Mouse (Mus musculus) lung, embryonic 14.5 days (tissue): ENCODE measurements around the gene Plekhj1. TPM values are rescaled to one million over a fixed set of nuclear protein-coding genes. Genes with fewer than 3 reads are reported as not detected.

Experiments
- ATAC-seq: fragments of 200-750 bp; cut with Nextera tagmentation; 2 replicates; pipeline ENCODE4 v1.8.0; 2017; ENCODE audit warnings: mild to moderate bottlenecking, moderate TSS enrichment, moderate library complexity; ENCODE audit not compliant: insufficient read depth
- DNase-seq: peaks from one replicate; pipeline ENCODE4 v3.0.0-alpha.2; 2015
- H3K27ac ChIP-seq: fragments of 300-500 bp; sonication (generic); 2 replicates; pipeline ENCODE4 v1.5.1; 2014; ENCODE audit warnings: low read depth, mild to moderate bottlenecking, moderate library complexity
- H3K27me3 ChIP-seq: fragments of 300-500 bp; sonication (generic); 2 replicates; pipeline ENCODE4 v1.6.1; 2014; ENCODE audit warnings: low read length, control low read depth; ENCODE audit not compliant: insufficient read depth
- H3K36me3 ChIP-seq: fragments of 300-500 bp; sonication (generic); 2 replicates; pipeline ENCODE4 v1.6.1; 2014; ENCODE audit warnings: control low read depth; ENCODE audit not compliant: insufficient read depth
- H3K4me1 ChIP-seq: fragments of 300-500 bp; sonication (generic); 2 replicates; pipeline ENCODE4 v1.6.1; 2014; ENCODE audit warnings: antibody characterized with exemption, control low read depth; ENCODE audit not compliant: insufficient read depth
- H3K4me2 ChIP-seq: fragments of 300-500 bp; sonication (generic); 2 replicates; pipeline ENCODE4 v1.6.1; 2014; ENCODE audit warnings: mild to moderate bottlenecking
- H3K4me3 ChIP-seq: fragments of 300-500 bp; sonication (generic); 2 replicates; pipeline ENCODE4 v1.5.1; 2014; ENCODE audit warnings: low read depth, low read length
- H3K9ac ChIP-seq: fragments of 300-500 bp; sonication (generic); 2 replicates; pipeline ENCODE4 v1.6.1; 2014
- H3K9me3 ChIP-seq: fragments of 300-500 bp; sonication (generic); 2 replicates; pipeline ENCODE4 v1.6.1; 2016; ENCODE audit warnings: low read depth, low read length, control low read depth
- CTCF ChIP-seq: IDR thresholded peaks from 2 replicates; pipeline ENCODE4 v1.5.1; 2016; ENCODE audit warnings: antibody characterized with exemption, low read depth
- WGBS: fragments of 180-500 bp; shearing (Covaris S2); extraction: QIAGEN DNeasy Blood & Tissue Kit; methylation state at CpG from one replicate; pipeline ENCODE4 v1.1.7; 2014; 5-methylcytosine and 5-hydroxymethylcytosine counted together
- polyA plus RNA-seq: library from polyadenylated mRNA; unstranded; fragments of >200 nt; fragmentation: Nextera tagmentation; extraction: Ambion mirVana; gene quantifications from 2 replicates; pipeline ENCODE4 v1.2.1, GENCODE M21; 2014

Gene Plekhj1
- polyA plus RNA-seq, 1 experiment from 2014 or later = 121 TPM

DNA sequence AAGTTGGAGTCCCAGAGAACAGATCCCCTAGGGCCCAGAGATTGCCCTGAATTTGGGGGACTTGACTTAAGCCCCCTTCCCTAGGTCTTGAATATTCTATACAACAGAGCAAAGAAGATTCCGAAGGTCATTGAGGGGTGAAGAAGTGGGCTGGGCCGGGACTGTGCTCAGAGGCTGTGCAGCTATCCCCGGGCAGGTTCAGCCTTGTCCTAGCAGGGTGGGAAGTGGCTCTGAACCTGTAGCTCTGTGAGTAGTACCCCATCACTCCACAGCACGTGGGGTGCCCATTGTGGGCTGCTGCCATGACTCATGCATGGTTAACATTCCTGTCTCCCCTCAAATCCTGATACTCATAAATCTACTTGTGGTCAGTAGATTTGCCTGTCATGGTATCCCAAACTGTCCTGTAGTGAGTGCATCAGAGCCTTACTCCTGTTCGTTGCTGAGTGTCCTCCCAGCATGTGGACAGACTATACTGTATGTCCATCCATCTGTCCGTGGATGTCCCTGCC is 22.0 kb downstream of the Plekhj1 start:
- Histone ChIP-seq H3K27ac (no peak overlapping the region), H3K9ac (no peak overlapping the region), H3K4me1 (no peaks in the 10 kb centered on the region), H3K4me2 (no peak overlapping the region), H3K9me3 (no peaks in the 10 kb centered on the region), H3K27me3 (no peaks in the 10 kb centered on the region), H3K36me3 (peaks cover 99% of the 10 kb centered on the region), H3K4me3 (no peak overlapping the region)
- TF ChIP-seq CTCF = no peak
- ATAC-seq (no peak), DNase-seq (no peak)
- WGBS = 83% methylated on average over 6 of the region's 6 CpGs

DNA sequence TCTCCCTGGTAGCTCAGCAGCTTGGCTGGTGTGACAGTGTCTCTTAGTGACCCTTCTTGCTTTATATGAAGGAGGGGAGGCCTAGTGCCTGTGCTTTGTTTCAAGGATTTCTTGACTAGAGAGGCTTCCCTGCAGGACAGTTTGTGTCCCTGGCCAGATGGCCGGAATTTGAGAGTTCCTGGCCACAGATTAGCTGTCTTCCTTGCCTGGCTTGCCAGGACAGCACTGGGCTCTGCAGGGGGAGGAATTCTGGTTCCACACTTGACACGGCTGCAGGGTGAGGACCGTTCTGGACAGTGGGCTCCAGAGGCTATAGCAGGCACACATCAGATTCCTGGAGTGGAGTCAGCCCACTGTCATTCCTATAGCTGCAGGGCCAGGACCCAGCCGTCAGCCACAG is 22.7 kb downstream of the Plekhj1 start:
- no peak overlapping the region for H3K27ac ChIP-seq
- peaks cover 99% of the 10 kb centered on the region for H3K36me3 ChIP-seq
- no peaks in the 10 kb centered on the region for H3K27me3 ChIP-seq
- no peak overlapping the region for H3K4me2 ChIP-seq
- ATAC-seq (no peak), DNase-seq (no peak)
- no peak for TF ChIP-seq CTCF
- no peaks in the 10 kb centered on the region for H3K4me1 ChIP-seq
- 83% methylated on average over 4 of the region's 4 CpGs for WGBS
- no peak overlapping the region for H3K9ac ChIP-seq
- H3K4me3 ChIP-seq = no peak overlapping the region
- H3K9me3 ChIP-seq = no peaks in the 10 kb centered on the region

DNA sequence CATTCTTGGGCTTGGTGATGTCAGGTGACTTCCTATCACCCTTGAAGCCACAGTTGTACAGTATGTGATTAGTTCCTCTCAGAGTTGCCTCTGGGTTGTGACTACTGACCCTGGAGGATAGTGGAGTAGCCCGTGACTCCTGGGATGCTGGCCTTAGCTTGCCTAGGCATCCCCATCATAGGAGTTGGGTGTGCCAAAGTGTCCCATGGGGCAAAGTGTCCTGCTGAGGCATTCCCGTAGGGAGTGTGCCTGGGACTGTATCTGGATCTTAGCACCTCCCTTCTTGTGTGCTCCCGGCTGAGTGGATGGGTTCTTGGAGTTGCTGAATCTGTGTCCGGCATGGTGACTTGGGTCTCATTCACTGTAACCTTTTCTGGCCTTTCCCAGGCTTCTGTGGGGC is 23.4 kb downstream of the Plekhj1 start:
- no peaks in the 10 kb centered on the region for H3K27me3 ChIP-seq
- 86% methylated on average over 4 of the region's 4 CpGs for WGBS
- no peak overlapping the region for H3K9ac ChIP-seq
- H3K4me3 ChIP-seq = no peak overlapping the region
- no peak overlapping the region for H3K27ac ChIP-seq
- no peak for DNase-seq
- no peaks in the 10 kb centered on the region for H3K9me3 ChIP-seq
- H3K4me2 ChIP-seq = no peak overlapping the region
- H3K4me1 ChIP-seq = no peaks in the 10 kb centered on the region
- no peak for ATAC-seq
- H3K36me3 ChIP-seq = peaks cover 99% of the 10 kb centered on the region
- no peak for TF ChIP-seq CTCF

DNA sequence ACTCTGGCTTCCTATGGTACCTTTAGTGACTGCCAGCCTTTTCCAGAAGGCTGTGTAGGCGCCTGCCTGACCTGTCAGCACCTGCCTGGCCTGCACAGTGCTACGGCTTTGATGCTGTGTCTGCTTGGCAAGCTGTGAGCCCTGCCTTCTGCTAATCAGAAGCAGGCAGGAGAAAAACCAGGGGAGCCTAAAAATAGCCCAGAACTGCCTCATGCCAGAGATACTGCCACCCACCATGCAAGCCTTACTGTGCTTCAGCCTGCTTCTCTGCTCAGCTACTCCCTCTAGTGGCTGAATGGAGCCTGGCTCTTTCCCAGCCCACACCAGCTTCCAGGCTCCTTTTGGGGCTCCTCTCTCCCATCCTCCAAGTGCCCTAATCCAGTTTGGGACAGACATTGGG is 23.9 kb downstream of the Plekhj1 start:
- peak overlapping the region; percentile 0; the same call in 1 of the 2 replicates for H3K27ac ChIP-seq
- H3K36me3 ChIP-seq = peaks cover 99% of the 10 kb centered on the region
- DNase-seq (peak; percentile 81), ATAC-seq (peak; percentile 83)
- peak; percentile 89 for TF ChIP-seq CTCF
- H3K4me3 ChIP-seq = no peak overlapping the region
- no peaks in the 10 kb centered on the region for H3K27me3 ChIP-seq
- H3K4me2 ChIP-seq = no peak overlapping the region
- H3K4me1 ChIP-seq = no peaks in the 10 kb centered on the region
- no peaks in the 10 kb centered on the region for H3K9me3 ChIP-seq
- 42% methylated on average over 2 of the region's 2 CpGs for WGBS
- H3K9ac ChIP-seq = no peak overlapping the region

DNA sequence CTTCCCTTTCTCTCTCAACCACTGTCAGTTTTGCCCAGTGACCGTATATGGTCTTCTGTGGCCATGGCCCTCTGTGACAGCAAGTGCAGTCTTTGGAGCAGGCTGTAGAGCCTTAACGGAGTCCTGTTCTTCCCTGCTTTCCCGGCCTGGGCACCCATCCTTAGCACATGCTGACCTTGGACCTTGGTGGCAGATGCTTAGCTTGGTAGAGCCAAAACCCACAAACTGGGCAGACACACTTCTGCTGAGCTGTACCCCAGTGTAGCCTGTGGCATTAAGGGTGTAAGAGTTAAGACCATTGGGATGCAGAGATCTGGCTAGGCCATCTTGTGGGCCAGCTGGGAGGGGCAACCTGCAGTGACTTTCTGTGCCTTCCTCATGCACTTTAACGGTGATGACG is 24.6 kb downstream of the Plekhj1 start:
- Histone ChIP-seq H3K4me2 (no peak overlapping the region), H3K4me3 (no peak overlapping the region), H3K9me3 (no peaks in the 10 kb centered on the region), H3K4me1 (no peaks in the 10 kb centered on the region), H3K27ac (peak overlapping the region; percentile 0; the same call in 1 of the 2 replicates), H3K27me3 (no peaks in the 10 kb centered on the region), H3K36me3 (peaks cover 97% of the 10 kb centered on the region), H3K9ac (no peak overlapping the region)
- no peak for DNase-seq
- TF ChIP-seq CTCF = no peak
- WGBS = 78% methylated on average over 5 of the region's 5 CpGs
- ATAC-seq = no peak

DNA sequence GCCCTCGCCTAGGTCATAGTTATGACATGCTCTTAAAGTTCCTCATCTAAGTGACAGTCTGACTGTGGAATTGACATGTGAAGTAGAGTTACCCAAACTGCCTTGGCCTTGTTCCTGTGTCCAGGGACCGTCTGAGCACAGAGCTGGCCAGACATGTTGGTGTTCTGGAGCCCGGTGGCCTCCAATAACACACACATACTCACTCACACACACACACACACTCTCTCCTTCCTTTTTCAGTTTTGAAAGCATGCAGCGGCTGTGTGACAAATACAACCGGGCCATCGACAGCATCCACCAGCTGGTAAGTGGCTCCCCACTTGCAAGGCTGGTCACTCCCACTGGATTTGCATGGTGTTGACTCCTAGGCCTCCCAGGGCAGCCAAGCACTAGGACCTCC is 30.1 kb downstream of the Plekhj1 start:
- no peaks in the 10 kb centered on the region for H3K9me3 ChIP-seq
- no peaks in the 10 kb centered on the region for H3K27me3 ChIP-seq
- no peak for ATAC-seq
- TF ChIP-seq CTCF = no peak
- H3K36me3 ChIP-seq = peaks cover 83% of the 10 kb centered on the region
- no peak overlapping the region for H3K4me2 ChIP-seq
- DNase-seq = no peak
- 82% methylated on average over 6 of the region's 6 CpGs for WGBS
- no peak overlapping the region for H3K9ac ChIP-seq
- no peaks in the 10 kb centered on the region for H3K4me1 ChIP-seq
- no peak overlapping the region for H3K4me3 ChIP-seq
- no peak overlapping the region for H3K27ac ChIP-seq

DNA sequence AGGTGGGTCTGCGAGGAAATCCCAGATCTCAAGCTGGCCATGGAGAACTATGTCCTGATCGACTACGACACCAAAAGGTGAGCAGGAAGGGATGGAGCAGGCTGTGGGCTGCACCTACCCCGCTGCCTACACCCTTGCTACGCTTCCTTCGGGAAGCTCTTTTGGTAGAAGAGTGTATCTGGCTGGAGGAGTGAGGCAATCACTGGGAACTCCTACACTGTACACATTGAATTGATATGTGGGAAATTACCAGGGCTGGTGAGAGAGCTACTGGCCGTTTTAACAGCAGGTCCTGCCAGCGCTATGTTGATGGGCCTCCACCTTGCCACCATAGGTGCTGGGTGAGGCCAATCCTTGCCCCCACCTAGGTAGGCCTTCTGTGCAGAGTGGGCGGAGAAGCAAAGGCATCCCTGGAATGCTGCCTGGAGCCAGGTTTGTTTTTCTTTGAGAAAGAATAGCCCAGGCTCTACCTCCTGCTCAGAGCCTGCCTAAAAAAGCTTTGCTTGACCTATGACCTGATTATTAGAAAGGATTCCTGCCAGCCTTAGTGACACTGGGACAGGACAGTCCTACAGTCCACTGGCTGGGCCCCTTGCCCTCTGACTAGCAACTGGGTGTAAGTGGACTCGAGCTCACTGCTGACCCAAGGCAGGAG is 32.1 kb downstream of the Plekhj1 start:
- no peak overlapping the region for H3K9ac ChIP-seq
- DNase-seq (peak; percentile 30), ATAC-seq (0 out of 2 replicates have a peak, but pooled peaks have one; percentile 31)
- H3K4me1 ChIP-seq = no peaks in the 10 kb centered on the region
- WGBS = 49% methylated on average over 10 of the region's 10 CpGs
- peaks cover 62% of the 10 kb centered on the region for H3K36me3 ChIP-seq
- H3K4me2 ChIP-seq = no peak overlapping the region
- no peaks in the 10 kb centered on the region for H3K9me3 ChIP-seq
- no peak for TF ChIP-seq CTCF
- no peak overlapping the region; the same call in 1 of the 2 replicates for H3K27ac ChIP-seq
- no peak overlapping the region for H3K4me3 ChIP-seq
- no peaks in the 10 kb centered on the region for H3K27me3 ChIP-seq
